Mouse (Mus musculus) common myeloid progenitor, adult 5-6 weeks (primary cell): ENCODE data around the gene Gpc6. TPM values are rescaled to one million over a fixed set of nuclear protein-coding genes. Genes with fewer than 3 reads are reported as not detected.

Experiments used
- ATAC-seq: replicated peaks from 2 replicates; pipeline ENCODE4 v1.8.0; 2016; ENCODE audit warnings: low read depth, mild to moderate bottlenecking, moderate TSS enrichment, inconsistent platforms; ENCODE audit not compliant: poor library complexity, severe bottlenecking
- total RNA-seq: library from RNA; stranded (forward); fragments of 200-1000, 187-1606 nt; gene quantifications from 2 replicates; pipeline ENCODE4 v1.2.3, GENCODE M21; 2017

Gene Gpc6
- total RNA-seq: not detected in 2 replicates

GRCm38 (mm10) chr14:116924876-116925601, at the start of gene Gpc6:
Gene Gpc6 (plus strand): TSS chr14:116925315.
- peak; percentile 70 for ATAC-seq

GRCm38 (mm10) chr14:116882480-116883044, 42.6 kb upstream of the Gpc6 start:
- no peak for ATAC-seq

DNA sequence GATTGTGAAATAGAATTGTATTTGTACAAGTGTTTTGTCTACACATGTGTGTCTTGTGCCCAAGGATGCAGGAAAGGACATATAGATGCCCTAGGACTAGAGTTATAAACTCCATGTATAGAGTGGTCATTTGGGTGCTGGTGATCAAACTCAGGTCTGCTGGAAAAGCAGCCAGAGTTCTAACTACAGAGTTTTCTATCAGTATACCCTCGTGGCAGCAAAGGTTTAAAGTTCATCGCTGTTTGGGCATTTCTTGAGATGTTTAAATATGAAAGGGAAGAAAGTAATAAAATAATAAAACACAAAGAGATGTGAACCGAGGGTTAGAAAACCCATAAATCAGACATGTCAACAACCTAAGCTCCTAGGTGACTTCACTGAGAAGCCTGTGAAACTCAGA, 30.8 kb upstream of the Gpc6 start:
- no peak for ATAC-seq

DNA sequence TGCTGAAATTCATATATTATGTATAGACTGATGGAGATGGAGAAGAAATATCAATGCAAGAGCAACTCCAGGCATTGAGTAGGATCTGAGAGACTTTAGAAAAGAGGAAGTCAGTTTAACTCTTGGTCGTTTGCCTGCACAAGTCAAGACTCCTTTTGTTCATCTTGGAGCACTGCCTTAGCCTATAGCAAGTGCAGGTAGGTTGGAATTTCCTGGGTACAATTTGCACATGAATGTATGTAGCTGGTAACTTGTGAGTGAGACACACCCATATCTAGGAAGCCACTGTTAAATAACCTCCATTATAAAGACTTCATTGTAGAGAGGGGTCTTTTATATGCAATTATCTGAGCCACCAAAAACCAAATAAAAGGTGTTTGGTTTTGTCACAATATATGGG, 27.1 kb upstream of the Gpc6 start:
- no peak for ATAC-seq

GRCm38 (mm10) chr14:116911768-116912167, 13.3 kb upstream of the Gpc6 start:
- ATAC-seq: no peak

DNA sequence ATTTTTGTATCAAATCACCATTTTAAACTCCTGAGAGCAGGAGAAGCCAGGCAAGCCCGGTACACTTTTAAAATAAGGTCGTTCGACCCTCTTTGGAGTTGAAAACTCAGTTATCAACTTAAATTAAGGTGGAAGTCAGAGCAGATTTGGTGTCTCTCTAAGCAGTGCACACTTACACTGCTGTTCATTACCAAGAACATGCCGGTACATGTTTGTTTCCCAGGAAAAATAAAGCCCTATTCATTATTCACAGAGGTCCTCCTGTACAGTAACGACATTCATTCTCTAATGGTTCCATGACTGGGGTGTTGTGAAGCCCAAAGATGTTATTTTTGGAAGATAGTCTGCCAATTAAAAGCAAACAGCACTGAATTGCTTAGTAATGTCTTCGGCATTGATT, 8.2 kb upstream of the Gpc6 start:
- no peak for ATAC-seq

DNA sequence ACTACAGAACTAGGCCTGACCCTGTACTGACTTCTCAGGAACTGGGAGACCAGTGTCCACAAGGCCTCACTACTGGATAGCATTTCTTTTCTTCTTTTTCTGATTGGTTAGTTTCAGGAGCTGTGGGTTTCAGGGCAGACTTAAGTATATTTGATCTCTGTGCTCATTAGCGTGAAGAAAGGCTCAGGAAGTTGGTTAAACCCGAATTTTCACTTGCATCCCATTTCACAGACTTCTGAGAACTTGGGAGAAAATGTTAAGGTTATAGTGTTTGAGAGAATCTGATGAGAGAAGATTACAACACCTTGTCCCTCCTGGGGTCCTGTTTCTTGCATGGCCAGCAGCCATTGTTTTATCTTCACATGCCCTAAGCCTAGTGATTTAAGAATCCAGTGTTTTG, 849 bp upstream of the Gpc6 start:
- ATAC-seq: no peak

GRCm38 (mm10) chr14:116925691-116926403, 732 bp downstream of the Gpc6 start:
- ATAC-seq: peak; percentile 40

DNA sequence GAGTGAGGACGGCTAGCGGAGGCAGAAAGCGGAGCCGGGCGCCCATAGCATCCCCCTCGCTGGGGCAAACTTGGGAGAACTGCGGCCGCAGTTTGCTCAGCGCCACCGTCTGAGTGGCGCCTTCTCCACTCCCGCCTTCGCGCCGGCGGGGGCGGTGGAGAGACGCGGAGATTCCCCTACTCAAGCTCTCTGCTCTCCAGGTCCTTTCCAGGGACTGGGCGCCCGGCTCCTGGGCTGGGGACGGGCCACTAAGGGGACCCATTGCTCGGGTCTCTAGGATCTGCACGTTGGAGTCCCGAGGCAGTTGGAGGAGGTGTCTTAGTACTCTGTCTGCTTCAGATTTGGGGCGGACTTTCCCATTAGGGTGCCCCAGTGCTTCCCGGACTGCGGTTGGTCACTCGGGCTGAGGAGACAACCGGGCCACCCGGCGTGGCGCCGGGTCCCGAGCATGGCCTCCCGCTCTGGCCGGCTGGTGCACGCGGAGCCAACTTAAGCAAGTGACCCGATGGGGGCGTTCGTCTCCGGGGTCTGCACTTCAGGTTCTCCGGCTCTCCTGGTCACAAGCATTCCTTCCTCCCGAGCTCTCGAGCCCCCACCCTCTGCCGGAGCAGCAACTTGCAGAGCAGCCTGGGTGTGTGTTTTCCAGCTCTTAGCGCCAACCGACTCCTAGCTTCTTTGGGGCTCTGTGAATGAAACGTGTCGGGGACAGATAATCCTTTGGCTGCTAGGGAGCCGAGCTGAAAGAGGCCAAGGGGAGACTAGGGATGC, 1.5 kb downstream of the Gpc6 start:
- peak; percentile 38 for ATAC-seq

DNA sequence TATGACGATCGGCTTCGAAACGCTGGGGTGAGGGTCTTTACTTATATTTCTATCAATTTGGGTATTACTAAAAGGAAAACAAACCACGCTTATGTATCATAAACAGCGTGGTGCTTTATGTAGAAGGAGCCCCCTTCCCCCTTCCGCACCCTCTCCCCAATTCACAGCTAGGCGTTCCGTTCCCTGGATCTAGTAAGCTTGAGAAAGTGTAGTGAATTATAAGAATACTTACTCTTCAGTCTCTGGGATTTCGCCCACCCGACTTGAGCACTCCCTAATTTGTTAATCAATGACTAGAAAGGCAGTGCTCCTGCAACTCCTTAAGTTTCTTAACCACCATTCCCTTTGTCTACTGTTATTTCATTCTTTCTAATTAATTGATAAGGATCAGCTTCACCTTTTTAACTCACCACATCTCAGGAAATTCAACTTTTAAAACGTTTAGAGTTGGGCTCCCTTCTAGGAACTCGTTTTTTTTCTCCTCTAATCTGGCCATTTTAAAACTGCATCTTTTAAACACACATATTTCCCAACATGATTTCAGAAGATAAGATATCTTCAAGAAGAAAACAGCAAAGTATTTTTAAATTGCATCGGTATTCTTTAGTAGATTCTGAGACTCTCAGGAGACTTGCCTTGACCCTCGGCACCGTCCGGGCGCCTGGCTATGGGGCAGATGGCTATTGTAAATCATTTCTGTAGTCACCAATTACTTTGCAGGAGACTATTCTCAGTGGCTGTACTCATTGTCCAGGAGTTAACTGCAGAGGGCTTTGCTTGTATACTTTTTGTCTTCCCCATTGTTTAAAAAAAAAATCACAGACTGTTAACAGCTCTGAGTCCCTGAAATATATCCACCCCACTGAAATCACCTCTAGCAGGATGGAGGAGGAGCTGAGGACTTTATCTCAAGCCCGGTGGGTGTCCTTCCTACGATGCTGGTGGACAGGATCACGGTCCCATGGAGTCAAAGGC, 2.5 kb downstream of the Gpc6 start:
- ATAC-seq: no peak

DNA sequence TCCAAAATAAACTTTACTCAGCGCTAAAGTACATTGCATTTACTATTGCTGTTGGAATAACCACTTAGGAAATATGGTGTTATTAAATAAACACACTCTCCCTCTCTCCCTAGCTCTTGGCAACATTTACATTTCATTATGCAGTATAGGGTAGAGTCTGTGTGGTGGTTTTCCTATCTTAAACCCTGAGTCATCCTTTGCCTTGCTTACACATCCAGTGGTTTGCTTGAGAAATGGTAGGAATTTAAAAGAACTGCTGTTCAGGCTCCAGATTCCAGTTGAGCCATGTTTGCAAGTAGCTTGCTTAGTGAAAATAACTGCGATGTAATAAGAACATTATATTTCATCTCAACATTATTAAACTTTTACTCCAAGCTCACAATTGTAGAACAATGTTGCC, 3.3 kb downstream of the Gpc6 start:
- no peak for ATAC-seq

DNA sequence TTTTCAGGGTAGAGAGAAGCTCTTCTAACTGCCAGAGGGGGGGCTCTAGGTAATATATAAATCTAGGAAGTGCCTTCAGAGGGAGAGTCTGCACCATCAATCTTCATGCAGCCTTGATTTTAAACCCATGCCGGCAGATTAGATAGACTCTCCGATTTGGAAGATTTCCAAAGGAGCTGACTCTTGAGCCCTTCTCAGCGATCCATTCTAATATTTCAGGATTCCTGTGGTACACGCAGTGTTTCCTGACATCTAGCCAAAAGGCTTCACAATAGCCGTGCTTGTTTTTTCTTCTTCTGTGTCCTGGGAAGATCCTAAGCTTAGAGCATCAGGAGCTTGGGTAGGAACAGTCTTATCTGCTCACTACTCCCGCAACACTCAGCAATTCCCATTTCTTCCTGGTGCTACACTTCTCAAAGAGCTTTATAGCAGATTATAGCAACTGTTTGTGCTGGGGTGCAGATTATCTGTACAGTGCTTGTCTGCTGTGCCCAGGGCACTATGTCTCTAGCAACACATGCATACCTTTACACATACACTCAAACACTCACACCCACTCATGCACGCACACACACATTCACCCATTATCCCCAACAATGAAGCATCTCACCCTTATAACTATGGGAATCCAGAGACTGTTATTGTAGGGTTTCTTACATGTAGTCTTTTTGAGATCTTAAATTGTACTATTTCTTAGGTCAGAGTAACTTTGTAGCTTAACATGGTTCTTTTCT, 3.8 kb downstream of the Gpc6 start:
- ATAC-seq: no peak

GRCm38 (mm10) chr14:116933825-116934224, 8.7 kb downstream of the Gpc6 start:
- ATAC-seq: no peak

- no peak for ATAC-seq
Measured at GRCm38 (mm10) chr14:116937910-116938560, 12.9 kb downstream of the Gpc6 start.

DNA sequence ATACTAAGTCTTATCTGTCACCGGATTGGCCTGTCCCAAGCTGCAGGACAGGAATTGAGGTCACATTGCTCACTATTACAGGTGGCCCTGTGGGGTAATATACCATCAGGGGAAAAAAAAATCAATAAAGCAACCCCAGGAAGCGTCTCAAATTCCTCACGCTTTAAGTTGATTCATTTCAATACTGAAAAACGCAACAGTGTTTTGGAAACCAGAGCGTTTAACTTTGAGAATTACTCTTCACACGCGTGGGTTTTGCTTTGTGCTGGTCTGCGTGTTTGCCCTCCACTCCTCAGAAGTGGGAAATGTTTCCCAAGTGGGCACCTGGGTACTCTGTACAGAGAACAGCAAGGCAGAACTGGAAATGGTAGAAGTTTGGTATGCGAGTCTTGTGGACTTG, 13.6 kb downstream of the Gpc6 start:
- no peak for ATAC-seq

GRCm38 (mm10) chr14:116939561-116939960, 14.4 kb downstream of the Gpc6 start:
- no peak for ATAC-seq

- no peak for ATAC-seq
Measured at GRCm38 (mm10) chr14:116941772-116942171, 16.7 kb downstream of the Gpc6 start.

DNA sequence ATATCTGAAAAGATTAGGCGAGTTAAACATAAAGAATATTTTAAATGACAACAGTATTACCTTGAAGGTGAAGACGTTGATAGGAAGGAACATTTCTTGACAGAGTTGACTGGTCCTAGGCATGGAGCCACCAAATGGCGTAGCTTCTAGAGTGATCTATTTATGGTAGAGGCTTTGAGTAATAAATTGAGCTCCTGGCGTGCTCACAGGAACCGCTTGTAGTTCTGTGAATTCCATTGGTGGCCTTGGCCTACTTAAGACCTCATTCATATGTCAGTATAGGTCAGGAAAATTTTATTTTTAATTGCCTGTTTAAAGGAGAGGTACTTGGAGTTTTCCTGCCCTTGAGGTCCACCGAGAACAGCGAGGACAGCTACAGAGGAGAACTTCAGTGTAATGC, 18.6 kb downstream of the Gpc6 start:
- no peak for ATAC-seq
